Comparison of ENCODE assay signal across 21 mouse cellular contexts in the genomic region with DNA sequence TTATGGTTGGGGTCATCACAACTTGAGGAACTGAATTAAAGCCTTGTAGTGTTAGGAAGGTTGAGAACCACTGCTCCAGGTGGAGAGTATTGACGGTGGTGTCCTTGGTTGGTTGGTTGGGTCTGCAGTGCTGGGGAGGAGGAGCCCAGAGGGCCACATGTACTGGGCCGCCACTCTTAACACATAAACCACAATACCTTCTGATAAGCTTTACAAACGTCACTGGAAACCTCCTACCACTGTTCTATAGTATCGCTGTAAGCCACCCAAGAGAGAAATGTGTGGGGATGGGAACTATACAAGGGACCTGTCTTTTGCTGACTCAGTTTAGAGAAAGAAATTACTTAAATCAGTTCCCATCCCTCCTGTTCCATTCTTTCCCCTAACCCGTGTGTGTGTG.
"Had no signal": no experiment of that assay in that cellular context is flagged by ENCODE, and none has a peak within 500 bp of the region (broad histone marks: within the 10 kb centered on the region; RNA-seq: fewer than 3 reads in every experiment).

No protein-coding gene starts in this region.

- H3K4me3 ChIP-seq: lung, embryonic 15.5 days; midbrain, embryonic 10.5 days; midbrain, embryonic 12.5 days; myocyte; neural tube, embryonic 13.5 days; neural tube, embryonic 15.5 days had no signal

- H3K9ac ChIP-seq: lung, embryonic 15.5 days; midbrain, embryonic 12.5 days; neural tube, embryonic 13.5 days; neural tube, embryonic 15.5 days had no signal

- H3K27ac ChIP-seq: lung, embryonic 15.5 days; macrophage; midbrain, embryonic 10.5 days; midbrain, embryonic 12.5 days; neural tube, embryonic 13.5 days; neural tube, embryonic 15.5 days had no signal

- DNase-seq: lung, adult 2 months; lung, postnatal 14 days; lung, postnatal 36 days; midbrain, embryonic 14.5 days; retina, postnatal 1 day; right cerebral cortex, adult 18-20 months; right cerebral cortex, postnatal 25 days; right cerebral cortex, postnatal 4 days; spleen, adult 18-20 months; thymus, adult 2 months; thymus, postnatal 25 days; thymus, postnatal 4 days had no signal

- H3K27me3 ChIP-seq: lung, embryonic 15.5 days; midbrain, embryonic 12.5 days; neural tube, embryonic 13.5 days; neural tube, embryonic 15.5 days had no signal

- H3K4me2 ChIP-seq: lung, embryonic 15.5 days; midbrain, embryonic 12.5 days; neural tube, embryonic 13.5 days; neural tube, embryonic 15.5 days had no signal

- H3K9me3 ChIP-seq: lung, embryonic 15.5 days; midbrain, embryonic 10.5 days; midbrain, embryonic 12.5 days; neural tube, embryonic 13.5 days; neural tube, embryonic 15.5 days had no signal

- H3K4me1 ChIP-seq: lung, embryonic 15.5 days; midbrain, embryonic 10.5 days; midbrain, embryonic 12.5 days; neural tube, embryonic 13.5 days; neural tube, embryonic 15.5 days had no signal

- H3K36me3 ChIP-seq: lung, embryonic 15.5 days; midbrain, embryonic 12.5 days had no signal

- ATAC-seq: lung, postnatal 0 days; midbrain, embryonic 16.5 days had no signal
